Mouse (Mus musculus) heart, postnatal 14 days (tissue): Measurements from ENCODE around the gene Gm6509. TPM values are rescaled to one million over a fixed set of nuclear protein-coding genes. Genes with fewer than 3 reads are reported as not detected.
"Not testable (repeated sequence)": the region's sequence is repeated elsewhere in the genome, so short reads cannot be mapped to it uniquely, and the experiment has no call there.

Source experiments
- DNase-seq, 2 experiments: peaks; one replicate each; pipeline ENCODE4 v3.0.0; 2021 to 2022
- intact Hi-C: fragments of 180-260 bp; cut with DNase I; formaldehyde crosslinking; loops from one replicate; pipeline ENCODE4 v1.15.1; 2025
- long read RNA-seq, 2 experiments: library from polyadenylated mRNA; stranded (forward); transcript quantifications; one replicate each; pipeline ENCODE4 v2.0.0; 2021
- total RNA-seq, 2 experiments: library from RNA; stranded (reverse); gene quantifications; 2 replicates each; pipeline ENCODE4 v1.2.3; 2021

Gene Gm6509
- not detected for total RNA-seq
- long read RNA-seq, experiment 1: 0 reads
- long read RNA-seq, experiment 2: 0 reads

DNA sequence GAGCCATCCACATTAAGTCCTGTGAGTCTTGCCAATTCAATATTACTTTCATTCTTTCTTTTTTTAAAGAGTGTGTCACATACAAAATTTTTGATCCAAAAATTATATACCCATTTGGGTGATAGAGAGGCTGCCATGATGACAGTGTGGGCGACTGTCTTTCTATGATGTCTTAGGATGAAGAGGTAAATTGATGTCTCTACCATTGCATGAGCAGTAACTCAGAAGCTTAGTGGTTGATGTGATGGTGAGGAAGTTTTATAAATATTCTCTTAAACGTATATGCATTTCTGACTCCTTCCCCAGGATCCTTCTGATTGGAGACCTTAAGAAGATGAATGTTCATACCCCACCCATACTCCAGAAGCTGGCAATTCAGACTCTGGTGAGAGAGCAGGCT lies at the start of gene Gm6509:
Gene Gm6509 (plus strand): TSS at position 301 of the 400 bp plus-strand sequence.
- intact Hi-C loops, DNase-seq: not testable (repeated sequence)

DNA sequence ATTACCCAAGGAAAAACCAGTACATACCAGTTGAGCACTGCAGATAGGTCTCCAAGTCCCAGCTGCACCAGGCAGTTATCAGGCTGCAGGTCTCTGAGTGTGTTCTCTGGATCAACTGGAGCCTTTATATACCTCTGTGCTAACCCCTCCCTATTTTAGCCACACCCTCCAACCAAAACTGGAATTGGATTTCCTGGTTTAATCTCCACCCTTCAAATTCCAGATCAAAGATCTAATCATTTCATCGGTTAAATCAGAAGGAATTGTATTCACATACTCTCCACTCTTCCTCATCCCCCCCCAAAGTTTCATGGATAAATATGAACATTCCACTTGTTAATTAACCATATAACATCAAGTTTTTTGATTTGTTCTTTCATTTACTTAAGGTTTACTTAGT lies 7.5 kb upstream of the Gm6509 start, which contains the start of gene Gm3147:
Gene Gm3147 (minus strand): TSS at position 101 of the 400 bp plus-strand sequence.
- intact Hi-C loops, DNase-seq: not testable (repeated sequence)

DNA sequence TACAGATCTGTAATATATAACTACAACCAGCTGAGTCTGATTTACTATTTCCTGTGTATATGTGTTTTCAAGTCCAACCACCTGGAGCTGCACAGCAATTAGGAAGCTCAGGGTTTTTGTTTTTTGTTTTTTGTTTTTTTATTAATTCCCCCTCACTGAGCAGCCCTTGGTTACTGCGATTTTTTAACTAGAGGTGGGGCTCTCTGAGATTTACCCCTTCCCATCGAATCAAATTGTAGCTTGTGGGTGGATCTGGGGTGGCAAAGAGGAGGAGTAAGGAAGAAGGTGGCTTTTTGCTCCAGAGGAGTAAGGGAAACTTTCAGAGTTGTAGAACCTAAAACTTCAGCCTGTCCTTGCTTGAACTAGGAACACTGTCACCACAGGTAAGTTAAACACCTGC lies 24.3 kb downstream of the Gm6509 start, which contains the start of gene Gm6205:
Gene Gm6205 (plus strand): TSS at position 301 of the 400 bp plus-strand sequence.
- DNase-seq, intact Hi-C loops: not testable (repeated sequence)

Other genes with a start within 250 kb of the Gm6509 start
- gene Gm7682, start 178.2 kb upstream of the Gm6509 start, total RNA-seq: not detected
- not detected for gene Gm3139, start 97.7 kb upstream of the Gm6509 start, total RNA-seq
- not detected for gene Gm3147, start 7.6 kb upstream of the Gm6509 start, total RNA-seq
- not detected for gene Gm6205, start 24.4 kb downstream of the Gm6509 start, total RNA-seq
- not detected for gene Gm3183, start 241.5 kb downstream of the Gm6509 start, total RNA-seq